Mouse (Mus musculus) thymus, adult 2 months (tissue): ENCODE measurements at regions not wholly inside any gene's neighbourhood (a gene's known extent, or its start where the extent isn't known, plus 50 kb on each side); places are given as distances from the start of the nearest gene placed in this dataset.

Experiments used
- CTCF ChIP-seq: fragments of 200-500 bp; IDR thresholded peaks from 2 replicates; pipeline ENCODE4 v1.5.1; 2012; ENCODE audit warnings: mild to moderate bottlenecking, control low read depth, low read length, moderate library complexity, borderline replicate concordance; ENCODE audit not compliant: control insufficient read depth, poor library complexity, insufficient read depth; ENCODE audit errors: extremely low read depth
- POLR2A ChIP-seq: fragments of 200-500 bp; IDR thresholded peaks from 2 replicates; pipeline ENCODE4 v1.6.1; 2012; ENCODE audit warnings: mild to moderate bottlenecking, low read length, control low read depth, moderate library complexity; ENCODE audit not compliant: control insufficient read depth, poor library complexity, insufficient read depth; ENCODE audit errors: extremely low read depth

GRCm38 (mm10) chr17:79545878-79546277 is 65.8 kb upstream of the Rmdn2 start:
- TF ChIP-seq CTCF (no peak), POLR2A (no peak)
